Mouse (Mus musculus): ENCODE results near the gene Tex46.

Gene Tex46

DNA sequence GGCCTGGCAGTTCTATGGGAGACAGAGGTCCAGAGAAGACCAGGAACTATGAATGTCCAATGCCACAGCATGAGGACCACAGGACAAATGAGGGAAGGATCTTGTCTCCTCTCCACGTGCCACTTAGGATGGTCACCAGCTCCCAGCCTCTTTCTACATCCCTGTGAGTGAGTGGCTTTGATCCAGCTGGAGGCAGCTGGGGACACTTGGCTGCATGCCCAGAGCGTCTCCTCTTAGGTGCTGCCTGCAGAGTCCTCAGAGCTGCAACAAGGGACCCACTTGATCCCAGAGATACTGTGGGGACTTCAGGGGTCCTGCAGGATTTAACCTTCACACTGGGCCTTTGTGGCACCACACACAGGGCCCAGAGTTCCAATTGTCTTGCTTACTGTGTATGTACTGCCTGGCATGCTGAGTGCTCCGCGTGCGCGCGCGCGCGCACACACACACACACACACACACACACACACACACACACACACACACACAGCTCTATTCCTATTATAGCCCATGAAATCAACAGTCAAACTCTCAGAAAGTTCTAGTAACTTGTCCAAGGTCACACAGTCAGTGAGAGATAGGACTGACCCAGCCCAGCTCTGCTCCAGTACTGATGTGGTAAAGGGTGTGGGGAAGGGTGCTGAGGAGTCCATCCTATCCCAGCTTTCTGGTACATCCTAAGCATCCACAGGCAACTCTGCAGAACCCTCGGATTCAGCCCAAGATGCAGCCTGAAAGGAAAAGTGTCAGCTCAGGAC lies 21.2 kb downstream of the Tex46 start:
- no peak for DNase-seq (ENCODE audit: low read depth)

DNA sequence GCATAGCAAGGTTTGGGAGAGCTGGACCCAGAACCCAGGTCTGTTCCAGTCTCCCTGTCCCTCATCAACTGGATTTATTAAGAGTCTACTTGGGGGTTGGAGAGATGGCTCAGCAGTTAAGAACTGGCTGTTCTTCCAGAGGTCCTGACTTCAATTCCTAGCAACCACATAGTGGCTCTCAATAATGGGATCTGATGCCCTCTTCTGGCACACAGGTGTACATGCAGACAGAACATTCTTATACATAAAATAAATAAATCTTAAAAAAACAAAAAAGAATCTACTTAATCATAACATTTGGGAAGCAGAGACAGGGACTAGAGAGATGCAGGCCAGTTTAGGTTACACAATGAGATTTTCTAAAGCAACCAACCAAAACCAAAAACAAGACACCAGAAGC lies 25.8 kb downstream of the Tex46 start:
- DNase-seq (ENCODE audit: low read depth): no peak

DNA sequence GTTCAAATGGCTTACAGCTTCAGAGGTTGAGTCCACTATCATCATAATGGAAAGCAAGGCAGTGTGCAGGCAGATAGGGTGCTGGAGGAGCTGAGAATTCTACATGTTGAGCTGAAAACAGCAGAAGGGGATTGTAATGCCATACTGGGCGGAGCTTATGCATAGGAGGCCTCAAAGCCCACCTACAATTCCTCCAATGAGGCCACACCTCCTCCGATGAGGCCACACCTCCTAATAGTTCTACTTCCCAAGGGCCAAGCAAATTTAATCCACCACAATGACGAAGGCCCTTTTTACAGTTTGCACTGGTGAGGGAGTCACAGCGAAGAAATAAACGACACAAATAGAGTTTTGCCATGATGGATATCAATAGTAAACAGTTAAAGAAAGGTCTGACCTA lies 26.3 kb downstream of the Tex46 start:
- DNase-seq (ENCODE audit: low read depth): no peak

- no peak for DNase-seq (ENCODE audit: low read depth)
Measured at GRCm38 (mm10) chr4:136636983-136637562, 26.8 kb downstream of the Tex46 start.

GRCm38 (mm10) chr4:136637563-136638229 lies 27.5 kb downstream of the Tex46 start:
- DNase-seq (ENCODE audit: low read depth): no peak

DNA sequence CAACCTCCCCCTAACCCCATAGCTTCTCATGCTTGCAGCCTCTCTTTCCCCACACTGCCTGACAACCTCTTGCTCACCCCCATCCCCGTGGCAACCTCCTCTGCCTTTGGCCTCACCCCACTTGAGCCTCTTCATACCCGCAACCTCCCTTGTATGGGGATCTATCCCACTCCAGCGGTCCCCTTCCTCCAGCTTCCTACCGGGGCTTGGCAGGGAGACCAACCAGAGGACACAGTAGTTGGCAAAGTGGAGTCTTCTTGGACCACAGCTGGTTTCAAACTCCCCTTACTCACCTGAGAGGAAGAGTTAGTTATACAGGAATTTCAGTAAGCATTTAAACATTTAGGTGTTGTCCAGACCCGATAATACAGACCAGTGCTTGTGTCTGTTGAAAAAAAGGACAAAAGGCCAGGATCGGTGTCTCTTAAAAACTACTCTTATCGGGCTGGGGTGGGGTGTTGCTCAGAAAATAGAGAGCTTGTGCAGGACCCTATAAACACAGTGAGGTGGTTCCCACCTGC lies 28.1 kb downstream of the Tex46 start:
- DNase-seq (ENCODE audit: low read depth): no peak

- no peak for DNase-seq (ENCODE audit: low read depth)
Measured at GRCm38 (mm10) chr4:136638890-136639289, 28.7 kb downstream of the Tex46 start.

- DNase-seq (ENCODE audit: low read depth): peak; percentile 62
Measured at GRCm38 (mm10) chr4:136648922-136649479, 38.8 kb downstream of the Tex46 start.

GRCm38 (mm10) chr4:136649480-136650196 lies 39.4 kb downstream of the Tex46 start:
- DNase-seq (ENCODE audit: low read depth): peak; percentile 98

- DNase-seq (ENCODE audit: low read depth): peak; percentile 86
Measured at GRCm38 (mm10) chr4:136650261-136650660, 40.0 kb downstream of the Tex46 start.

DNA sequence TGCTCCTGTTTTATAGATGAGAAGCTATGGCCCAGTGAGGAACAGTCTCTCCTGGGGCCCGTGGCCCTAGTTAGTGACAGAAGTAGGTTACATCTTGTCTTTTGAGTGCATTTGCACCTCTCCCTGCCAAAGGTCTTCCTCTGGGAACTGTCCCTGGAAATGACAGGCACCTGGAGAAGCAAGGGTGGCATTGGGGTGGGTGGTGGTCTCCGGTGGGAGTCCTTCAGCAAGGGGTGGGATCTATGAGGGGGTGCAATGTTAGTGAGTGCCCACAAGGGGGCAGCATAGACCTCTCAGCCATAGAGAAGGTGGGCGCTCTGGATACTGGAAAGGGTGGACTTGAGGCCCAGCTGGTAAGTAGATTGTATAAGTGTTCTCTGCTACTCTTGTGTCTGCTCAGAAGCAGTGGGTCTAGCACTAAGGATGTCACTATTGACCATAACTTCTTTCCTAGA lies 41.1 kb downstream of the Tex46 start:
- no peak for DNase-seq (ENCODE audit: low read depth)

- no peak for DNase-seq (ENCODE audit: low read depth)
Measured at GRCm38 (mm10) chr4:136651882-136652527, 41.8 kb downstream of the Tex46 start.

DNA sequence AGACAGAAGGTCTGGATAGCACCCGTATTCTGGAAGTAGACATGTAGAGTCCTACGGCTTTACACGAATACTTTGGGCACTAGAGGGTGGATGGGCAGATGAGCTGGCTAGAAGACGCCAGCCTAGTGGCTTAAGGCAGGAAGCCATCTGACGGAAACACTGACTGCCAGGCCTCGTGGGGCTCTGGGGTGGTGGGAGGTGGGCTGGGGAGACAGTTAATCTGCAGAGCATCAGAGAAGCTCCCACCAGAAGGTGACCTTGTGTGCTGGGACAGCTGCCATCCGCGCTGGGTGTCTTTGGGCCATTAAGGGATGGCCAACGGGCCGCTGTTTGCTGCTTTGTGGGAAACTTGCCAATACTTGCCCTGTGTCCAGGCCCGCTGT lies 42.3 kb downstream of the Tex46 start:
- no peak for DNase-seq (ENCODE audit: low read depth)

DNA sequence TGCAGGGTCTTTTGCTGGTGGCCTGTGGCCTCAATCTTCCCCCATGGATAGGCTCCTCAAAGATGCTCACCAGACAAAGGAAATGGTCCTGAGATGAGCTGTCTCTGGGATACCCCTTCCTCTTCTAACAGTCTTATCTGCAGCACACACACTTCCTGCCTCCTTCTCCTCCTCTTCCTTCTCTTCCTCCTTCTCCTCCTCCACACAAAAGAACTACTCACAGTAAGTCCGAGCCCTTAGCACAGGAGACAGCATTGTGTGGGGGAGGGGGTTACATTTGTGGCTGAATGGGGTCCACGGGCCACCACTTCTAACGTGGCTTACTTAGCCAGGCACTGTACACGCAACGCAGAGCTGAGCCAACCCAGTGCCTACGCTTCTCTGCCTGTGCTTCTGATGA lies 42.8 kb downstream of the Tex46 start:
- no peak for DNase-seq (ENCODE audit: low read depth)

DNA sequence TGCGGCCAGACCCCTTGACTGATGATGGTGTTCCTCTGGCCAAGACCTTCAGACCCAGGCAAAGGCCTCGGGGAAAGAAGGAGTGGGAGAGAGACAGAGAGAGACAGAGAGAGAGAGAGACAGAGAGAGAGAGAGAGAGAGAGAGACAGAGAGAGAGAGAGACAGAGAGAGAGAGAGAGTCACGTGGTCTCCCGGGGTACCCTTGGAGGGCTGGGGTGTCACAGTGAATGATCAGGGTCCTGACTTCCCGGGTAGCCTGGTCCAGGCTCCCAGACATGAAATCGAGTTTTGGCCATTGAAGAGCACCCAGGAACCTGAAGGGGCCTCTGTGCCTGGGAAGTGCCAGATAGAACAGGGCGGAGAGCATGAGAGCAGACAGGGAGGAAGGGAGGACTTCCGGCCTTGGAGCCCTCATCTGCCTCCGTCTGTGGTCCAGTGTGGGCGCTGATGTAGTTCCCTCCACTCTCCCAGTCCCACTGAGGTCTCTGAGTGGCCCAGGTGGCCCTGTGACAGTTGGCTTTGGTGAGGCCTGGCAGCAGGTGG lies 43.5 kb downstream of the Tex46 start:
- DNase-seq (ENCODE audit: low read depth): no peak

DNA sequence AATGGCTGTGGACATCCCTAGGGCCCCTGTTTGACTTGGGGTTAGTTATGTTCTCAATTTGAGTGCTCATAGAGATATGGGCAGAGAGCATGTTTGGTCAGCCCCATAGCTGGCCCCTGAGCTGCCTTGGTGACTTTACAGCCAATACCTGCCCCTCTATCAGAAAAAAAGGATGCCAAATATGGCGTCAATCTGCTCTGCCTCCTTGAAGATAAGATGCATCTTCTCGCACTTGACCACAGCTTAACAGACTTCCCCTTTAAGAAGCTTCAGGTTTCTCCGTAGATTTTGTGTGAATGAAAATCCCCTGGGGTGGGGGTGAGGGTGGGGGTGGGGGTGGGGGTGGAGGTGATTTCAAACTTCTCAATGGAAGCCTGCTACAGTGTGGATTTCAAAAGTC lies 47.7 kb downstream of the Tex46 start:
- DNase-seq (ENCODE audit: low read depth): no peak
